Mouse (Mus musculus): ENCODE data around the gene Garnl3.
"Not testable (repeated sequence)": the region's sequence is repeated elsewhere in the genome, so short reads cannot be mapped to it uniquely, and the experiment has no call there.

Gene Garnl3

DNA sequence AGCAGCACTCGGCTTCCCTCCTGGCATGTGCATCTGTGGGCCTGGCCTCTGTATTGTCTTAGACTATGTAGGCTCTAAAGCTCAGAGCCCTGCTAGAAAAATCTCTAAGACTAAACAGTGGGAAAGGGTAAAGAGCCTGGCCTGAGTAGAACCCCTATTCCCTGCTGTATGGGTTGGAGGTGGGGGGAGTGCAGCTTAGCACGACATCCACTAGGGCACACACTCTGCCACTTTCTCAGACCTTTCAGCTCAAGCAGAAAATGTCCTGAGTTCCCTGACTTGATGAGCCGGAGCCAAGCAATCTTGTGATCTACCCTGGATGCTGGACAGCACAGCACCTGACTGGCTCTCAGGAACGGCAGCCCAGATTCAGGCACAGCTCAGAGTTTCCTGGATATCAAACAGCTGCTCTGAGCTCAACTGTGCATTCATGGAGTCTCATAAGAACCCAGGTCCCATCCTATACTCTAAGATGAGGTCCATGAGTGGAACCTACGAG lies 24.9 kb upstream of the Garnl3 start:
- DNase-seq (ENCODE audit: inconsistent ontology term), result no peak

DNA sequence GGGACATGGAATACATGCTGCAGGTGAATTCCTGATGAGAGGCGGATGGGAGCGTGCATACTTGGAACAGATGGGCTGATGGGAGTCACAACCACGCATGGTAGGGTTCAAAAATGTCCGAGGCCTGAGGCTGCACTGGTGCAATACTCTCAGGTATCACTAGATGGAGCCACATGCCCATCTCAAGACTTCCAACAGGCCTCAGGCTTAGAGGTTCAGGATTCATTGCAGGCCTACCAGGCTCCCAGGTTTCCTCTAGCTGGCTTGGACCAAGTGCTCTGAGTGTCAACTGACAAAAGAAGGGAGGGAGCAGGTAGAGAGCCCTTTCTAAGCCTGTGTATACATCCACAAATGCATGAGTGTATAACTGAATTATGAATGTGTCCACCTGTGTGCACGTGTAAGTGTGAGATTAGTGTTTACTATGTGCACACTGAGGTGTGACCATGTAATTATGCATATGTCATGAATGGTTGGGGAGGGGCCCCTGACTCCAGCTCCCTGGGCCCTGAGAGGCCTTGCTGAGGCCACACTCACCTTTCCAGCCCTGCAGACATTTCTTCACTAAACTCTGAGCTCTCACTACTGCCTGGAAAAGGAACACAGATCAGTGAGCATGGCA lies 23.4 kb upstream of the Garnl3 start:
- DNase-seq (ENCODE audit: inconsistent ontology term), result peak; percentile 62

DNA sequence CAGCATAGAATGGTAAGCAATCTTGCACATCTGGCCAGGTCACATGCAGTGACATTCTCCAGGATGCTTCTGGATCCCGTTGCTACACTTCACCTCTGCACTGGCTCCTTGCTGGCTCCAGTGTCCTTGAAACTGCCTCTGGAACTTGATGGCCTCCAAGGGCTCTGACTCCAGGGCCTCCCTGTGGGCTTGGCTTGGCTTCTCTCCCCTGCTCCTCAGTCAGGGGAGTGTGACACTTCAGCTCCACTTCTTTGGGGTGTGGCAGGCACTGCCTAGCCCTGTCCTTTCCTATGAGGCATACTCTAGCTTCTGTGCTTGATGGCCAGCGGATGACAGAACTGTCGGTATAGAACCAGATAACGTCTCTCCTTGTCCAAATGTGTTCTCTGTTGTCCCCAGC lies 15.5 kb upstream of the Garnl3 start:
- no peak for DNase-seq (ENCODE audit: inconsistent ontology term)

DNA sequence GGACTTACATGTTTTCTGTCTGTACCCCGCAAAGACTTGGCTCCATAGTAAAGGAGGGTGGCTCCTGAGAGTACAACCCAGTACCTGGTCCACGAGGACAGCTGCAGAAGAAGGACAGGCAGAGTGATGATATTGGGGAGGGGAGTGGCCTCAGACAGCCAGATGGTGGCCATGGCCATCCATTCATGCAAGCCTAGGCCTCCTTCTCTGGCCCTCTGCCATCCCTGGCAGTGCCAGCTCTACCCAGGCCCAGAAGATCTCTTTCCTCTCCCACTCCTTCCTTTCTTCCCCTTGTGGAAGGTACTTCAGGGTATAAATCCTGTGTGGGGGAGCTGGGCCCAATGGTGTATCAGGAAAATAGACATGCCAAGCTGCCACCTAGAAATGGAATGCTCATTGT lies 11.8 kb upstream of the Garnl3 start:
- no peak for DNase-seq (ENCODE audit: inconsistent ontology term)

DNA sequence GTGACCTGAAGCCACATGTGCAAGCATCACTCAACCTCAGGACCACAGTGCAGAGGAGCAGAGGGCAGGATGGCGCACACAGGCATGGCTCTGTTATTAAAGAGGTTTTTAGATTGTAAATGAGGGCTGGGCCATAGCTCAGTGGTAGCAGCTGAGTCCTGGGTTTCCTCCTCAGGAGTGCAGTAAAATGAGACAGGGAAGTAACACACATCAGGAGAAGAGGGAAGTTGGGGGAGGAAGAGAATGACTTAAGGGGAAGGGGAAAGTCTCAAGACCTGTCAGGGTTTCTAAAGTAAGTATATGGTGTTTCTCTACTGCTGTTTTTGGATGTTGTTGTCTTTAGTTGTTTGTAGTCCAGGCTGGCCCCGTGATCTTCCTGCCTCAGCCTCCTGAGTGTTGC lies 7.0 kb upstream of the Garnl3 start:
- DNase-seq (ENCODE audit: inconsistent ontology term), result no peak

DNA sequence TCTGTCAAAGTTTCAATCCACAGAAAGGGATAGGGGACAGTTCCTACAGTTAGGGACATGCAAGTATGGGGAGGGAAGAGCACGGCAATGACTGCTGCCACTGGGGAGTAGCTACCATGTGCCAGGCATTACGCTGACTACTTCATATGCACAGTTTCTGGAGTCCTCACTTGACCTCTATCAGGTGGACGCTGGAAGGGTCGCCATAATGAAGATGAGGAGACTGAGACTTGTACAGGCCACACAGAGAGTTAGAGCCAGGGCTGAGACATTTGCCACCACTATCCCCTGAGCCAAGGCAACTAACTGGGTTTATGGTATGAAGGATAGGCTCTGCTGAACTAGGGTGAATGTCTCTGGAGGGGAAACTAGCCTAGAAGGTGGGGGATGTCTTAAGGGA lies 6.3 kb upstream of the Garnl3 start:
- no peak for DNase-seq (ENCODE audit: inconsistent ontology term)

DNA sequence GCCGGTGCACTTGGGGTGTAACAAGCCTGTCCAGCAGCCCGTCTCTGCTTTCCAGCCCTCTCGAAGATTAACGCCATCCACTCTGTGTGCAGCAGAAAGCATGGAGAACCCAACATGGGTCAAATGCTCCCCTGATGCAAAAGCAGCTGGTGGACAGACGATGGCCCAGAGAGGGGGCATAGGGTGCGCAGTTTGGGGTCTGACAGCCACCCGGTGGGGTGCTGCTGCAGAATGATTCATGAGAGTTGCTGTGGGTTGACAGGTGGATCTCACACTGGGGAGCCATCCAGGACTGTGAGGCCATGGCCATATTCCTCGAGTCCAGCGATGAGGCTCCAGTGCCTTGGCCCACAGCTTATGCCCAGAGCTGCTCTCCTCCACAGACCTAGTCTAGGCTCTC lies 5.8 kb upstream of the Garnl3 start:
- DNase-seq (ENCODE audit: inconsistent ontology term), result no peak

DNA sequence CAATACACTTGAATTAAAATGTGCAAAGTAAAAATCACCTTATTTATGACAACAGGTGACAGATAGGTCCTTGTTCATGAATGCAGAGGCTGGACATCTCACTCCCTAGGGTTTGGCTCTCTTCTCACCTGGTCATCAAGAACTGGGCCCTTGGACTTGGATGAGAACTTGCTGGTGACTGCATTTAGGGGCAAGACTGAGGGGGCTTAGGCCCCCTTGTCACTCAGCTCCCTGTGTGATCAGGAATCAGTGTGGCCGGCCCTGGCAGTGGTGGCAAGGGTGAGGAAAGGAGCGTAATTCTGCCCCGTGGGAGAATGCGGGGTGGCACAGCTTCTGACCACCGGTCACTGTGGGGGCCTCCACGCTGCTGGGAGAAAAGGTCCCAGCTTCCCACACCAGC lies 4.9 kb upstream of the Garnl3 start:
- DNase-seq (ENCODE audit: inconsistent ontology term), result no peak

DNA sequence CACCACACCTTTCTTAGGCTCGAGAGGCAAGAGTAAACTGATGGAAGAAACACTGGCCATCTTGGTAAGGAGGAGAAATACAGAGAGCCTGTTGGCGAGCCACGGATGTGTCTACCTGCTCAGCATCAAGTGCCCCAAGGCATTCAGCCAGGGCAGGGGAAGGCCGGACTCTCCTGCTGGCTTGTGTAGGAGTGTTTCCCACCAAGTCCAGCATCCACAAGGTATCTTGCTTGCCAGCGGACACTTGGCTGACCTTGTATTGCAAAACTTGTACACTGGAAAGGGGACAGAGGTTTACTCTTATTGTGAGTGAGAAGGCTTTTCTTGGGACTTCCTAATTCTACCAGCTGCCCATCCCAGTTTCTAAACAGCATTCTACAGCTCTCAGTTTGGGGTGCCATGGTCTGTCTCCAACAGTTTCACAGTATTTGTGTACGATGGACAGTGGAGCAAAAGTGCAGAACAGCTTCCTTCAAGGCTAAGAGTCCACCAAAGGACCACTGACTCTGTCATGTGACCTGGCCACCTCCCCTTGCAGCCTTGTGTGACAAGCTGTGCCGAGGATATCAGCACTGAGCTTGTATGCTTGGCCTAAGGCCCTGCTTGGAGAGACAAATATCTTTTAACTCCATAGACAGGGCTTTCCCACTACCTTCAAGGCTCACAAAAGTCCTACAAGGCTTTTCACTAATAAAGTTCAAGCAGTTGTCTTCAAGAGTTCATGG lies 3.5 kb upstream of the Garnl3 start:
- no peak for DNase-seq (ENCODE audit: inconsistent ontology term)

DNA sequence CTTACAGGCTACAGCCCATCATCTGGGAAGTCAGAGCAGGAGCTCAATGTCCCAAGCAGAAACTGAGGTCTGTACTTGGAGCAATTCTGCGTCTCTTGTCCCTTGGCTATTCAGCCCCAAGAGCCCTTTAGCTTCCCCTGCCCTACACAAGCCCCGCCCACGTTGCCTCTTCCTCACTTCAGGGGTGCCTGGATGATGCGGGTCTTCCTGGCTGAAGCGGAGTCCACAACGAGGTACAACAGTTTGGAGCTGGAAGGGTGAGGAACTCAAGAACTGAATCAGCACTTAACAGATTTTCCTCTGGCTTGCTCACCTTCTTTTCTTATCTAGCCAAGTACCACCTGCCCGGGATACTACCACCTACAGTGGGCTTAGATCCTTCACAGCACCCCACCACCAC lies 852 bp upstream of the Garnl3 start:
- DNase-seq (ENCODE audit: inconsistent ontology term), result no peak

DNA sequence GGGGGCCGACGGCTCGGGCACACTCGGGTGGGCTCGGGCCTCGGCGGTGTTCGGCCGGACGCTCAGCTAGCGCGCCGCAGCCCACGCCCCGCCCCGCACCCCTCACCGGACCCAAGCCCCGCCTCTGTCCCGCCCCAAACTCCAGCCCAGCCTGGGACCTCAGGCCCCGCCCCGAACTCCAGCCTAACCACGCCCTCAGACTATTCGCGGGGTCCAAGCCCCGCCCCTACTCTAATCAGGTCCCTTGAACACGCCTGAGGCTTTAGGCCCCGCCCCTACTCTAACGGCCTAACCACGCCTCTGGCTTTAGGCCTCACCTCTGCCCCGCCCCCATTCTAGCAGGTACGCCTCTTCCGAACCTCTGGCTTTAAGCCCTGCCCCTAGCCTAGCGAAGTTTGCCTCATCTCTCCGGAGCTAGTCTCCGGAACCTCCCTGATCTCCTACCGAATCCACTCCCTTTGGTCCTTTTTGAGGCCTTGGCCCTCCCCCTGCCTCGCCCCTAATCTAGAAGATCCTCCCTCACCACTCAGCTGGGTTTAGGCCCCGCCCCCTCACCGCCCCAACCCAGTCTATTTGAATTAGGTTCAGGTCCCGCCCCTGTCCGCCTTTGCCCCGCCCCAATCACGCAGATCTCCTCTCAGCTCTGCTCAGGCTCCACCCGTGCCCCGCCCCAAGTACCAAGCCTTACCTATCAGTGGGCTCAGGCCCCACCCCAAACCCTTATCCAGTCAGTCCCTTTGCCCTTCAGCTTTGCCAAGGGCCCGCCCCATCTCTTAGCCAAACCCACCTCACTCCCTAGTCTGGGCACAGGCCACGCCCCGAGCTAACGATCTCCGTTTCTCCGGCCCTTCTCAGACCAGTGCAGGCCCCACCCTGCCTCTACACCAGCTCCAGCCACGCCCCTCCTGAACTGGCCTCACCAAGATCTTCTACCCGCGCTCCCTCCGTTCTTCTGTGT lies 649 bp downstream of the Garnl3 start:
- DNase-seq (ENCODE audit: inconsistent ontology term), result peak; percentile 100

DNA sequence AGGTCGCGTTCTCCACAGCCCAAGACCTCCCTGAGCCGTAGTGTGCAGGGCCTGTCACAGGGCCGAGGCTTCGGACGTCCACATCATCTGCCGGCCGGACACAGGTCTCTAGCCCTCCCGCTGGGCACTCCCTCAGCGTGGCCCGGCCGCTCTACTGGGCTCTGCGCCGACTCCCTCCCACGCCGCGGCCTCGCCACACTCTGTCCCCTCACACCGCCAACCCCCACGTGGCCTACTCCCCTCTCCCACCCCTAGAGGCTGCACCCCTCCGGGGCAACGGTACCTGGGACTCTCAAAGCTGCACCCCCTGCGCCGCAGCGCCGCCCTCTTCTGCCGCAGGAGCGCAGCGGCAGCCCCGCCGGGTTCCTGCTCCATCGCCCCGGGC lies 1.3 kb downstream of the Garnl3 start:
- no peak for DNase-seq (ENCODE audit: inconsistent ontology term)

DNA sequence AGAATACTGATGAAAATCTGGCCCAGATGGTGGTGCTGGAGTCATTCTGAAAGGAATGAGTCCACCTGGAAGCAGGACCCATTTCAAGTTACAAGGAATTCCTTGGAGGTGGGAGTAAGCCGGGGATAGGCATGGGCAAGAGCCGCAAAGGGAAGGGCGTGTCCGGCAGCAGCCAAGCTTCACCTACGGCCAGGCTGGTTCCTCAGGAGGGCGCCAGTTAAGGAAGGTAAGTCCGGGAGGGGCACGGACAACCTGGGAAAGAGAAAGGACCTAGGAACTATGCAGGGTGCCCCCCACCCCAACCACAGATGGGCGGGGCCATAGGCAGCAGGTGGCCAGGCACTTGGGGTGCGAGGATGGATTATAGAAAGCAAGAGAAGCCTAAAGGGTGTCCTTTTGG lies 1.8 kb downstream of the Garnl3 start:
- DNase-seq (ENCODE audit: inconsistent ontology term), result no peak

DNA sequence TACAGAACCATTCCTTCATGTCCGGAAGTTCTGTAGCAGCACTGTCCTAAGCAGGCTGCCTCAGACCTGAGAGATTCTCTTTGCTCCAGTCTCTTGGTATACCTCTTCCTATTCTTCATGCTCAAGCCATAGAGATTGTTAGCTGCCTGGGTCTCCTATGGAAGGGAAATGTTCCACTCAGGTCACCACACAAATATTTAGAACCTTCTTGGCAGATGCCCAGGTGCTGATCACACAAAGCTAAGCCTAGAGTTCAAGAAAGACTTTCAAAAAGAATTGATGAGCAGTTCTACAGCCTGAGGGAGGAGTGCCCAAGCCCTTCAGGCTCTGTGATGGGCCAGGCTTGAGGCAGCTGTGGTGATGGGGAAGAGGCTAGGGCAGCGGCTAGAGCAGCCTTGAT lies 2.4 kb downstream of the Garnl3 start:
- peak; percentile 12 for DNase-seq (ENCODE audit: inconsistent ontology term)

DNA sequence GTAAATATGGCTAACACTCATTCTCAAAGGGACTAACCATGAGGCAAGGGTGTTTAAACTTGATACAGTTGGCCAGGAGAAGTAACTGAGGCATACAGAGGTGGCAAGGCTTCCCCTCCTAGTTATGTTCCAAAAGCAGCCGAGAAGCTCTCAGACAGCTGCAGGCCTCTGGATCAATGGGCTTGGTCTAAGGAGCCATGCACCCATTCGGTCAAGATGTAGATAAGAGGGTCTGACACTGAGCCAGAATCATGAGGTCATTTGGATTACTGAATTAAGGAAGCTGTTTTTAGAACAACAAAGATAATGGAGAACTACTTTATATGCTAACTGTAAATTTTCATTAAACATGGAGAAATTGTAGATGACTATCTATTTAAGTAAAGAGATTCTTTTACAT lies 4.2 kb downstream of the Garnl3 start:
- no peak for DNase-seq (ENCODE audit: inconsistent ontology term)

DNA sequence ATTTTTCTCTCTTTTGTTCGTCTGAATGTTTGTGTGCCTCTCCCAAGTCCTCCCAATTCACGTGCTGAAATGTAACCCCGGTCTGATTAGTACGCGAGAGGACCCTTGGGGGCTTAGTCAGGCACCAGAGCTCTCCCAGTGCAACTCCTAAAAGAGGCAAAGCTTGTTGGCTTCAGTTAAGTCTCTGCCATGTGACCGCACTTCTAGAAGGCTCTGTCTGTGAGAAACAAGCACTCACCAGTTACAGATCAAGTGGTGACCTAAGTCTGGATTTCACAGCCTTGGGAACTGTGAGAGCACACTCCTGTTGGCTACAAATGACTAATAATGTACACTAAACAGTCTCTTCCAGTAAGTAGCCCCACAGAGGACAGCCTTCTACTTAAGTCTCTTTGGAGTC lies 8.6 kb downstream of the Garnl3 start:
- no peak for DNase-seq (ENCODE audit: inconsistent ontology term)

DNA sequence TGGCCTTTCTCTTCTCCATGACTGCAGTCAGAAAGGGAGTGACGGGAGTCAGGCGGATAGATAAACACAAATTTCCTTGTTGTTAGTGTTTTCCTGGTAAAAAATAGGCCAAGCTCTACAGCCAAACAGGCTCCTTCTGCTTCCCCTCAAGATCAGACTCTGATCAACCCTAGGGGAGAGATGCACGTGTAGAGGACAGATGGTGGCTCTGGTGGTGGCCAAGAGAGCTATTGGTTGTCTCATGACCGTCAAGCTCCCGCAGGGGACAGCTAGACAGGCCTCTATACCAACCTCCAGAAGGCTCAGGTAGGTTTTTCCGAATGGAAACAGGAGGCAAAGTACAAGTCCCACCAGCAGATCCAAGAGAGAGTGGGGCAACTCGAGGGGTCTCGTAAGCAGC lies 30.9 kb downstream of the Garnl3 start:
- DNase-seq (ENCODE audit: inconsistent ontology term), result no peak

DNA sequence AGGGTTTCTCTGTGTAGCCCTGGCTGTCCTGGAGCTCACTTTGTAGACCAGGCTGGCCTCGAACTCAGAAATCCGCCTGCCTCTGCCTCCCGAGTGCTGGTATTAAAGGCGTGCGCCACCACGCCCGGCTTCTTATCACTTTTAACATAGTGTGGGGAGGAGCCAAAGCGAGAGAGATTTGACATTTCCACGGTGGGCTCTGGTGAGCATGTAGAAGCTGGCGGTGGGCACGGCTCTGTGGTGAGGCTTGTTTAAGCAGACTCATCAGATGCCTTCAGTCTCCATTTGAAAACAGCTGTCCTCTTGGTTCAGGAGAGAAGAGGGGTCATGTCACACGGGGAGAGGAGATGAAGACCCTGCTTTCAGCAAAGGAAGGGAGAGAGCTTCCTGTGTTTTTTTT lies 34.1 kb downstream of the Garnl3 start:
- not testable (repeated sequence) for DNase-seq (ENCODE audit: inconsistent ontology term)

DNA sequence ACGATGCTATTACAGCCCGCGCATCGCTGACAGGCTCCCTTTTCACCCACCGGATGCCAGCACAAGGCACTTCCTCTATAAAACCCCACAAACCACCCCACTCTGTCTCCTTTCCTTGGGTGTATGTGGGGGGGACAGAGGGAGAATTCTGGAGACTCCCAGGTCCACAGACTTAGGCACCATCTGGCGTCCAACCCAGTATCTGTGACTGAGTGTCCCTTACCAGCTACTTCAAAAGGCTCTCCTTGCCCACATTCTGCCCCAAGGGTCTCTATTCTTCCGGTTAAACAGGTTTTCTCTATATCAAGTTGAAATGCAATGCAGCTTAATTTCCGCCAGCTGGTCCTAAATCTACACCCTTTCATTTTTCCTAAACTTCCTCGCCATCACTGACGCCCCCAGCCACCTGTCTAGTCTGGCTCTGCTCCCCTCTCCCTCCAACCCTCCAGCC lies 36.2 kb downstream of the Garnl3 start:
- DNase-seq (ENCODE audit: inconsistent ontology term), result no peak

DNA sequence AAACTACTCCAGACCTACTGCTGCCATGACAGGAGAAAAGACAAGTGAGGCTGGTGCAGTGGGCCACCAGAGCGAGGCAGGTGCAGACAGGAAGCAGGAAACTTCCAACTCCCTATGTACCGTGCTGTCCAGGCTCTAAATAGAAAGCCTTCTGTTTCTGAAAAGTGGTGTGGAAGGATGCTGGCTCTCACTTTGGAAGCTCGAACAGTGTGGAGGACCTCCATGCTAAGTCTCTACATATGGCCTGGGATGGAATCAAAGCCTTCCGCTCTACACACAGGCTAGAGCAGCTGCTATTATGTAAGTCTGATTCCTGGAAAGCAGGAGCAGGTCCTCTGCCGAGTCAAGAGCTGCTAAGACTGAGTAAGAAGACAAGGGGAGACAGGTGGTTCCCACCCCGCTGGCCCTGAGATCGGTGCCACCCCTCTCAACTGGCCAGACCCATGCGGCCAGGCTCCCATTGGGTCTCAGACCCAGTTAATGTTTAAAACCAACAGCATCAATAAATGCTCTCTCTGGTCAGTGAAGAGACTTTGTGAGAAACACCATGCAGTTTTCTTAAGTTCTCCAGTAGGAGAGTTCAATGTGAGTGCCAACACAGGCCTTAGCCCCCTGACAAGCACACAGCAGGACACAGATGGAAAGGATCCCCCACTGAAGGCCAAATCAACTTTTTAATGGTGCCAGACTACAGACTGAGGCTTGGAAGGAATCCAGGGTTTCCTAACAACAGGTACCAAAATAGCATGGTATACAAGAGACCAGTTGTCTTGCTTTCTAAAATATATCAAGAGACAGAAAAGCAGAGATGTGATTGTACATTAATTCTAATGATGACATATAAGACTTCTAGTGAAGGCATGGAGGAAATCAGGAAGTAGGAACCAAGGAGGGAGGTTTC lies 40.6 kb downstream of the Garnl3 start:
- no peak for DNase-seq (ENCODE audit: inconsistent ontology term)

DNA sequence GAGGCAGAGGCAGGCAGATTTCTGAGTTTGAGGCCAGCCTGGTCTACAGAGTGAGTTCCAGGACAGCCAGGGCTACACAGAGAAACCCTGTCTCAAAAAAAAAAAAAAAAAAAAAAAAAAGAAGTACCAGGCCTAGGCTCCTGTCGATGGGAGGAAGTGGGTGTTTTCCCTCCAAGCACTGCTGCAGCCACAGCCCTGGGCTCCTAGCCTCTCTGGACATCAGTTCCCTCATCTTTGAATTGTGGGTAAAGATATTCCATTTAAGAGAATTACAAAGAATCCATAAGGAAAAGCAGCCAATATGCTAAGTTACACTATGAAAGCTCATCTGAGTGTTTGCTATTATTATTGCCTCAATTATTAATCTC lies 41.4 kb downstream of the Garnl3 start:
- not testable (repeated sequence) for DNase-seq (ENCODE audit: inconsistent ontology term)
